Mouse (Mus musculus): Measurements from ENCODE around the gene Sf3b1. TPM values are rescaled to one million over a fixed set of nuclear protein-coding genes. Genes with fewer than 3 reads are reported as not detected.
A peak's percentile ranks its signal among the peaks of the same experiment; 100 is the strongest.

Gene Sf3b1
- total and polyA plus RNA-seq, 2 experiments from 2014 or later = 119 to 172 TPM

DNA sequence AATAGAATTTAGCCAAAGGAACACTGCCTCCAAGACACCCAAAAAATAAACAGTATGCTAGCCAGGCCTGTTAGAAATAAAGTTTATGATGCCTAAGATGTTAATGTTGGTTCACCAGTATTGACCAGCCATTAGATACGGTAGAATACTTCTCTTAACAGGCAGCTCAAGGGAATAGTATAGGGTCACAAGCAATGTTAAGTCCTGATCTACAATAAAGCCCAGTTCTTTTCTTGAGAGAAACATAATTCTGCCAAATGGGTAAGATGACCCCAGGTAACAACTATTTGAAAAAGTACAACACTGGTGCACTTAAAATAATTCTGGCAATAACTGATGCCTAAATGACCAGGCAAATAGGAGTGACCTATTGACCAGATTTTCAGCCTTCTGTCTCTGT lies 685 bp upstream of the Sf3b1 start:
- no peaks in the 10 kb centered on the region for H3K36me3 ChIP-seq (replicated peaks; ENCODE audit: control insufficient read depth, insufficient read depth, low read length)
- DNase-seq (ENCODE audit: low spot score) (no peak), ATAC-seq (ENCODE audit: insufficient read depth, low read depth) (no peak)
- no peaks in the 10 kb centered on the region for H3K9me3 ChIP-seq (replicated peaks; ENCODE audit: control insufficient read depth, low read length)
- peak overlapping the region; percentile 98 for H3K4me3 ChIP-seq (ENCODE audit: low read depth, low read length)
- TF ChIP-seq EP300 (IDR thresholded peaks at IDR 0.05; ENCODE audit: low read depth) (no peak), CTCF (IDR thresholded peaks at IDR 0.05; ENCODE audit: low read depth) (no peak)
- peaks cover 12% of the 10 kb centered on the region for H3K4me1 ChIP-seq (ENCODE audit: control insufficient read depth, insufficient read depth)
- peak overlapping the region; percentile 98; the same call in 1 of the 2 replicates for H3K27ac ChIP-seq (ENCODE audit: low read depth)
- H3K4me2 ChIP-seq (ENCODE audit: low read depth, low read length) = peak overlapping the region; percentile 59
- peak overlapping the region; percentile 99; the same call in 1 of the 2 replicates for H3K9ac ChIP-seq (replicated peaks; ENCODE audit: low read depth, low read length)
- H3K27me3 ChIP-seq (ENCODE audit: control insufficient read depth, insufficient read depth, low read length) = no peaks in the 10 kb centered on the region
- 87% methylated on average over 1 of the region's 1 CpGs for WGBS

DNA sequence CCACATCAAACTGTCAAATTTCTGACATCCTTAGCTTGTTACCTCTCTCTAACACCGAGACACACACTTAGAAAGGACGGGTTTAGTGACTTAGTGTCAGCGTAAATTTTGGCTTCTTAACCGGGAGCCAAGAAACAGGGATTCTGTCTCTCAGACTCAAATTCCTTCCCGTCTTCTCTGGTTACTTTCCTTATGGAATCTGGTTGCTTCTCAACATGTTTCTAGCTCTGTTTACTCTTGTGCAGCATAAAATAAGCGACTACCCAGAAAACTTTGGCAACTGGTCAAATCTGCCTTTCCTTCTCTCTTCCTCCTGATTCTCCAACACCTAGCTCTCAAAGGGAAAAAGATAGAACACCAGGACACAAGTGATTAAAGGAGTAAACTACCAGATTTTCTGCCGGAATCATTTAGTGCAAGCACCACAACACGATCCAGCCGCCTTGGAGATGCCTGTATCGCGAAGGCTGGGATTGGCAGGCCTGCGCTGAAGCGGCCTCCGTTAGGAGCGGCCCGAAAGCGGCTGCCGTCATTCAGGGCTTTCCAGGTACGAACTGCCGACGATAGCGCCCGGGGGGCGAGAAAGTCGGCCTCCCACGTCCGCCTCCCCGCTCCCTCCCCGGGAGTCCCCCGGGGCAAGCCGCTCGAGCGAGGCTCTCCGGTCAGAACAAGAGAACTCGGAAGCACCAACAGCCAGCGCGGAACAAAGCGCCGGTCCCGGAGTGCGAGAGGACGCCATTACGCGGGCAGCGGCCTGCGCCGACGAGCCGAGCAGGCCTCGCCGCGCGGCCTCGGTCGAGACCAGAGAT lies 633 bp downstream of the Sf3b1 start:
- Histone ChIP-seq H3K36me3 (replicated peaks; ENCODE audit: control insufficient read depth, insufficient read depth, low read length) (no peaks in the 10 kb centered on the region), H3K4me2 (ENCODE audit: low read depth, low read length) (peak overlapping the region; percentile 86), H3K9ac (replicated peaks; ENCODE audit: low read depth, low read length) (peak overlapping the region; percentile 99), H3K4me3 (ENCODE audit: low read depth, low read length) (peak overlapping the region; percentile 98), H3K4me1 (ENCODE audit: control insufficient read depth, insufficient read depth) (peaks cover 12% of the 10 kb centered on the region), H3K27ac (ENCODE audit: low read depth) (peak overlapping the region; percentile 98), H3K27me3 (ENCODE audit: control insufficient read depth, insufficient read depth, low read length) (no peaks in the 10 kb centered on the region), H3K9me3 (replicated peaks; ENCODE audit: control insufficient read depth, low read length) (no peaks in the 10 kb centered on the region)
- no peak for TF ChIP-seq CTCF (IDR thresholded peaks at IDR 0.05; ENCODE audit: low read depth)
- ATAC-seq (ENCODE audit: insufficient read depth, low read depth) = peak; percentile 54
- peak; percentile 27 for DNase-seq (ENCODE audit: low spot score)
- WGBS = under 1% methylated on average over 55 of the region's 55 CpGs

DNA sequence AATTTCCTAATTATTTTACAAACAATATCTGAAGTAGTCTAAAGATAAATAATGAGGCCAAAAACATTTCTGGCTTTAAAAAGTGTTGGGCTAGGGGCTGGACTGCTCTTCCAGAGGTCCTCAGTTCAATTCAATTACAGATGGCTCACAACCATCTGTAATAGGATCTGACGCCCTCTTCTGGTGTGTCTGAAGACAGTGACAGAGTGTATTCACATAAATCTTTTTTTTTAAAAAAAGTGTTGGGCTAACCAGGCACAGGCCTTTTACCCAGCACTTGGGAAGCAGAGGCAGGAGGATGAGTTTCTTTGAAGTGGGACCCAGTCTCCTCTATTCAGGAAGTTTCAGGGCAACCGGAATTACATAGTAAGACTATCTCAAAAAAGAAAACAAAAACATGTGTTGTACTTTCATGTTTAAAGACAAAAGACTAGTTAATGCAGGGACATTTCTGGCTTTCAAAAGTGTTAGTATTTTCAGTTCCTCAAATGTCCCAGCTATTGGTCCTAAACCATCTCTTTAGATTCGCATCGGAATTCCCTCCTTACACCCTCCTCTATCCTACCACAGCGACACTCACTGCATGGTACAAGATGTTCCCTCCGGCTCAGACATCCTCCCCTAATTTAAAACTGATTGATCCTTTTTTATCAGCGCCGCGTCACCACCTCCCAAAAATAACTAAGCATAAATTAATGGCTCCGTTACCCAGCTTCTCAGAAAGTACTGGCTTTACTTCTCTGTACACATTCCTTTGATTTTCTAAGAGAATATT lies 1.4 kb downstream of the Sf3b1 start:
- no peak for ATAC-seq (ENCODE audit: insufficient read depth, low read depth)
- Histone ChIP-seq H3K4me1 (ENCODE audit: control insufficient read depth, insufficient read depth) (peaks cover 12% of the 10 kb centered on the region), H3K9me3 (replicated peaks; ENCODE audit: control insufficient read depth, low read length) (no peaks in the 10 kb centered on the region), H3K36me3 (replicated peaks; ENCODE audit: control insufficient read depth, insufficient read depth, low read length) (no peaks in the 10 kb centered on the region), H3K9ac (replicated peaks; ENCODE audit: low read depth, low read length) (peak overlapping the region; percentile 99), H3K27me3 (ENCODE audit: control insufficient read depth, insufficient read depth, low read length) (no peaks in the 10 kb centered on the region), H3K4me3 (ENCODE audit: low read depth, low read length) (peak overlapping the region; percentile 98), H3K27ac (ENCODE audit: low read depth) (peak overlapping the region; percentile 98), H3K4me2 (ENCODE audit: low read depth, low read length) (peak overlapping the region; percentile 86)
- WGBS = 4% methylated on average over 10 of the region's 10 CpGs
- peak; percentile 25 for DNase-seq (ENCODE audit: low spot score)
- TF ChIP-seq EP300 (IDR thresholded peaks at IDR 0.05; ENCODE audit: low read depth) = no peak
- TF ChIP-seq CTCF (IDR thresholded peaks at IDR 0.05; ENCODE audit: low read depth) = no peak

DNA sequence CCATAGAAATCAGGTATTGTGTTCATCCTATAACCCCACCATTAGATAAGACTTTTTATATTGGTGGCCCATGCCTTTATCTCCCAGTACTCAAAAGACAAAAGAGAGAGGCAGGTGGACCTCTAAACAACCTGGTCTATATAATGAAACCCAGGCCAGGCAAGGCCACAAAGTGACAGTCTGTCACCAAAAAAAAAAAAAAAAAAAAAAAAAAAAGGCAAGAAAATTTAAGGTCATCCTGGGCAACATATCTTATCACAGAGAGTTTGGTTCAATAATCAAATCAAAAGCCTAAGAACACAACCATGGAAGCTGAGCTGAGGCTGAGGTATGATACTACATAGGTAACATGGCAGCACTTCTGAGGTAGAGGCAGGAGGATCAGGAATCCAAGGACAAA lies 5.4 kb downstream of the Sf3b1 start:
- Histone ChIP-seq H3K4me1 (ENCODE audit: control insufficient read depth, insufficient read depth) (peaks cover 12% of the 10 kb centered on the region), H3K9ac (replicated peaks; ENCODE audit: low read depth, low read length) (no peak overlapping the region), H3K4me3 (ENCODE audit: low read depth, low read length) (no peak overlapping the region), H3K9me3 (replicated peaks; ENCODE audit: control insufficient read depth, low read length) (no peaks in the 10 kb centered on the region), H3K36me3 (replicated peaks; ENCODE audit: control insufficient read depth, insufficient read depth, low read length) (peaks cover 17% of the 10 kb centered on the region), H3K27ac (ENCODE audit: low read depth) (no peak overlapping the region), H3K27me3 (ENCODE audit: control insufficient read depth, insufficient read depth, low read length) (no peaks in the 10 kb centered on the region), H3K4me2 (ENCODE audit: low read depth, low read length) (no peak overlapping the region)
- DNase-seq (ENCODE audit: low spot score) (no peak), ATAC-seq (ENCODE audit: insufficient read depth, low read depth) (no peak)
- no peak for TF ChIP-seq CTCF (IDR thresholded peaks at IDR 0.05; ENCODE audit: low read depth)
- no peak for TF ChIP-seq EP300 (IDR thresholded peaks at IDR 0.05; ENCODE audit: low read depth)

GRCm38 (mm10) chr1:55012513-55012912 lies 14.8 kb downstream of the Sf3b1 start:
- Histone ChIP-seq H3K9me3 (replicated peaks; ENCODE audit: control insufficient read depth, low read length) (no peaks in the 10 kb centered on the region), H3K36me3 (replicated peaks; ENCODE audit: control insufficient read depth, insufficient read depth, low read length) (peaks cover 86% of the 10 kb centered on the region), H3K4me3 (ENCODE audit: low read depth, low read length) (no peak overlapping the region), H3K27ac (ENCODE audit: low read depth) (no peak overlapping the region), H3K27me3 (ENCODE audit: control insufficient read depth, insufficient read depth, low read length) (no peaks in the 10 kb centered on the region), H3K4me1 (ENCODE audit: control insufficient read depth, insufficient read depth) (no peaks in the 10 kb centered on the region; the same call in 1 of the 2 replicates), H3K4me2 (ENCODE audit: low read depth, low read length) (no peak overlapping the region), H3K9ac (replicated peaks; ENCODE audit: low read depth, low read length) (no peak overlapping the region)
- TF ChIP-seq CTCF (IDR thresholded peaks at IDR 0.05; ENCODE audit: low read depth) (peak; percentile 10; the same call in 1 of the 2 replicates), EP300 (IDR thresholded peaks at IDR 0.05; ENCODE audit: low read depth) (no peak)
- ATAC-seq (ENCODE audit: insufficient read depth, low read depth) (no peak), DNase-seq (ENCODE audit: low spot score) (no peak)
- WGBS = 44% methylated on average over 3 of the region's 3 CpGs
